Mouse (Mus musculus) stomach, postnatal 0 days (tissue): ENCODE measurements at regions not wholly inside any gene's neighbourhood (a gene's known extent, or its start where the extent isn't known, plus 50 kb on each side); places are given as distances from the start of the nearest gene placed in this dataset.
A peak's percentile ranks its signal among the peaks of the same experiment; 100 is the strongest.

Experiments used
- ATAC-seq: fragments of 200-750 bp; cut with Nextera tagmentation; 2 replicates; pipeline ENCODE4 v1.8.0; 2017; ENCODE audit not compliant: low FRiP score, low TSS enrichment
- DNase-seq: peaks from one replicate; pipeline ENCODE4 v3.0.0-alpha.2; 2016; ENCODE audit warnings: low spot score
- H3K27ac ChIP-seq: fragments of 300-500 bp; sonication (generic); replicated peaks from 2 replicates; pipeline ENCODE4 v1.5.1; 2014; ENCODE audit warnings: mild to moderate bottlenecking, control low read depth
- H3K27me3 ChIP-seq: fragments of 300-500 bp; sonication (generic); 2 replicates; pipeline ENCODE4 v1.6.1; 2014; ENCODE audit warnings: low read length; ENCODE audit not compliant: control insufficient read depth, insufficient read depth
- H3K36me3 ChIP-seq: fragments of 300-500 bp; sonication (generic); 2 replicates; pipeline ENCODE4 v1.6.1; 2014; ENCODE audit warnings: low read length, mixed read lengths; ENCODE audit not compliant: control insufficient read depth, insufficient read depth
- H3K4me1 ChIP-seq: fragments of 300-500 bp; sonication (generic); replicated peaks from 2 replicates; pipeline ENCODE4 v1.6.1; 2014; ENCODE audit warnings: antibody characterized with exemption; ENCODE audit not compliant: control insufficient read depth, insufficient read depth
- H3K4me2 ChIP-seq: fragments of 300-500 bp; sonication (generic); replicated peaks from 2 replicates; pipeline ENCODE4 v1.6.1; 2014; ENCODE audit warnings: low read depth, mild to moderate bottlenecking, control low read depth, moderate library complexity
- H3K4me3 ChIP-seq: fragments of 300-500 bp; sonication (generic); 2 replicates; pipeline ENCODE4 v1.5.1; 2014; ENCODE audit warnings: low read depth, low read length, control low read depth
- H3K9ac ChIP-seq: fragments of 300-500 bp; sonication (generic); 2 replicates; pipeline ENCODE4 v1.6.1; 2014; ENCODE audit warnings: mild to moderate bottlenecking, low read length, control low read depth, mixed read lengths
- H3K9me3 ChIP-seq: fragments of 300-500 bp; sonication (generic); 2 replicates; pipeline ENCODE4 v1.6.1; 2016; ENCODE audit warnings: low read length; ENCODE audit not compliant: control insufficient read depth
- CTCF ChIP-seq: IDR thresholded peaks from 2 replicates; pipeline ENCODE4 v1.5.1; 2016; ENCODE audit warnings: antibody characterized with exemption, low read depth, mild to moderate bottlenecking, moderate library complexity
- EP300 ChIP-seq: optimal IDR thresholded peaks from 2 replicates; pipeline ENCODE3; 2016; ENCODE audit warnings: antibody characterized with exemption
- WGBS: fragments of 180-500 bp; shearing (Covaris S2); extraction: QIAGEN DNeasy Blood & Tissue Kit; methylation state at CpG from one replicate; pipeline ENCODE4 v1.1.7; 2014; 5-methylcytosine and 5-hydroxymethylcytosine counted together

DNA sequence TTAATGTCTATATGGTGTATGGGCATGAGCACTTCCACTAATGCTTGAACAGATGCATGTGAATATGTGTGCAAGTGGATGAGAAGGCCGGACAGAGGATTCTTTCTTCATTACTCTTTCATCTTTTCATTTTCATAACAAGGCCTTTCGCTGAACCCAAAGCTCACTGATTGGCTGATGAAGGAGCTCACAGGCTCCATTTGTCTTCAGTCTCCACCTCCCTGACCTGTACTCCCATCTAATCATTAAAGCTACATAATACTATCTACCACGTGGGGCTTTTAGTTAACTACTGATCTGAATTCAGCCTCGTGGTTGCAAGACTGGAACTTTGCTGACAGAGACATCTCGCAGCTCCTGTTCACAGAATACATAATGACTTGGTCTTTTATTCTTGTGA, 992.8 kb downstream of the Olfm4 start:
- Histone ChIP-seq H3K36me3 (no peaks in the 10 kb centered on the region), H3K9ac (no peak overlapping the region), H3K27ac (no peak overlapping the region), H3K4me2 (no peak overlapping the region), H3K4me1 (no peaks in the 10 kb centered on the region), H3K4me3 (no peak overlapping the region), H3K9me3 (no peaks in the 10 kb centered on the region), H3K27me3 (no peaks in the 10 kb centered on the region)
- no peak for TF ChIP-seq CTCF
- ATAC-seq (no peak), DNase-seq (no peak)
- WGBS: 47% methylated on average over 5 of the region's 5 CpGs

DNA sequence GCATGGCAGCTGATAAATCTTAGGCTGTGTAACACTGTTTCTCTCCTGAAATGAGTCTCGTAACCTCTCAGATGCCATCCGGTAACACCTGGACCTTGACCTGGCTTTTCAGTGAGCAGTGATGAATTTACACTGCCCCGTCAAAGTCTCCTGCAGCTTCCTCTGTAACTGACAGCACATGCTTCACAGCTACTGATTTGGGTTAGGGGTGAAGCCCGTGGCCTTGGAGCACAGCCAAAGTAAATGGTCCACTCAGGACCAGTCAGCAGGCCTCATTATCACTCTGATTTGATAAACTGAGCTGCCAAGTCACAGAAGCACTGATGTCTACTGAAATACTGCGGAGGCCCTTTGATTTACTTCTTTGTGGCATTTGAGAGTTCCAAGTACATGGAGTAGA, 995.6 kb downstream of the Olfm4 start:
- H3K9ac ChIP-seq: no peak overlapping the region
- H3K9me3 ChIP-seq: no peaks in the 10 kb centered on the region
- H3K4me2 ChIP-seq: no peak overlapping the region
- DNase-seq (peak; percentile 14), ATAC-seq (no peak)
- TF ChIP-seq EP300: no peak
- TF ChIP-seq CTCF: no peak
- no peak overlapping the region for H3K4me3 ChIP-seq
- H3K27me3 ChIP-seq: no peaks in the 10 kb centered on the region
- H3K4me1 ChIP-seq: no peaks in the 10 kb centered on the region
- 28% methylated on average over 5 of the region's 5 CpGs for WGBS
- H3K27ac ChIP-seq: no peak overlapping the region
- H3K36me3 ChIP-seq: no peaks in the 10 kb centered on the region

DNA sequence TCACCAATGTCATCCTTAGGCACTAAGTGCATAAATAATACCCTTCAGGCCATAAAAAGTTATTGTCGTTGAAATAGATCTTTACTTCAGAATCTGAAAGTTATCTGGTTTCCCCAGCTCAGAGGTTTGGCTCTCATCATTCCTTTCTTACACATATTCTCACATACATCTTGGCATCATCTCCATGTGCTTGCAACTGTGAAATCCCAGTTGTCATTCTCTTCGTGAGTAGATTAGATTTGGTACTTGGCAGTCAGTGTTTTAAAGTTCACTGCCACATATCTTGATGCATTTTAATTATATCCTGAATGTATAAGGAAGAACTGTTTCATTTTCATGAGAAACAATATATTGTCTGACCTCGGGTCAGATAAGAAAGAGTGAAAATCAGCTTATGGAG, 1006.3 kb downstream of the Olfm4 start:
- H3K4me2 ChIP-seq: no peak overlapping the region
- no peaks in the 10 kb centered on the region for H3K36me3 ChIP-seq
- H3K9me3 ChIP-seq: no peaks in the 10 kb centered on the region
- no peak overlapping the region for H3K9ac ChIP-seq
- ATAC-seq (no peak), DNase-seq (no peak)
- 71% methylated on average over 3 of the region's 3 CpGs for WGBS
- TF ChIP-seq CTCF (no peak), EP300 (no peak)
- no peaks in the 10 kb centered on the region for H3K4me1 ChIP-seq
- no peaks in the 10 kb centered on the region for H3K27me3 ChIP-seq
- no peak overlapping the region for H3K27ac ChIP-seq
- H3K4me3 ChIP-seq: no peak overlapping the region

DNA sequence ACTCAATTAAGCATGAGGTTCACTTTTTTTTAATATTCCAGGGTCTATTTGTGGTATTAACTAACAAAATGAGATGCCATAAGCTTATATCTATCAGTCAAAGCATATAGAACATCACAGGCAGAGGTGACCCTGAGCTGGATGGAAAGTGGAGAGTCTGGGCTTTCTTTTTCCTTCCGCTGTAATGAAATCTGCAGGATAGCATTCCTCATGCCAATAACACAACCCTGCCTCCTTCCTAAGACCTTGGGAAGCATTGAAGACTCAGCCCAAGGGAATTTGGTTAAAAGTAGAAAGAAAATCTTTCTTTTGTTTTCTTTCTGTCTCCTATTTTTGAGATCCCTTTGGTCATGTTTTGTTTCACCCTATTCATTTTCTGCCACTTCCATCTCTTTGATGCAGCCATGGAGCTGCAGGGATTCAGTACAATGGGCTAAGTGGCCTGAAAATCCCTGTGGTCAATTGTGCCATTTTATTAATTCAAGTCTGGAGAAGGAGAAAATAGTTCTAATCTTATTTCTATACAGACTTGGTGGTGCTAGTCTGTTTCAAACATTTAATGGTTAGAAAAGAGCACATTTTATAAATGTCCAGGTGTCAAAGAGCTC, 1006.9 kb downstream of the Olfm4 start:
- no peaks in the 10 kb centered on the region for H3K27me3 ChIP-seq
- H3K4me1 ChIP-seq: no peaks in the 10 kb centered on the region
- DNase-seq (no peak), ATAC-seq (no peak)
- H3K36me3 ChIP-seq: no peaks in the 10 kb centered on the region
- no peaks in the 10 kb centered on the region for H3K9me3 ChIP-seq
- H3K27ac ChIP-seq: no peak overlapping the region
- H3K4me2 ChIP-seq: no peak overlapping the region
- no peak overlapping the region for H3K4me3 ChIP-seq
- TF ChIP-seq CTCF: no peak
- TF ChIP-seq EP300: no peak
- WGBS: 96% methylated on average over 1 of the region's 1 CpGs
- H3K9ac ChIP-seq: no peak overlapping the region

DNA sequence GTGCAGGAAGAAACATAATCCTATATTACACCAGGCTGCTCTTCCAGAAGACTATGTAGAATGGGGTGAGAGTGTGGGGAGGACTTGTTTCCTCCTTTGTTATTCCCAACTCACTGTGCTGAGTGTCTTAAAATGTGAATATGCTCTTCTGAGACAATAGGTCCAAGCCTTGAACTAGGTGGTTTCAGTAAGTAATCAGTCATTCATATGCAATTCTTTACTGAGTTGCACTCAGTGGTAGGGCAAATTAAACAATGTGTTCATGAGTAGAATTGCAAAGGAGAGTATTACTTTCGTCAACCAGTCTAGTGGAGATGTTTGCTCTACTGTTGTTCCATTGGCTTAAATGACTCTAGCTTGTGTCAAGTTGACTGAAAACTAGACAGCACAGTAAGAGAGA, 1015.1 kb downstream of the Olfm4 start:
- TF ChIP-seq EP300 (no peak), CTCF (no peak)
- Histone ChIP-seq H3K4me2 (no peak overlapping the region), H3K27ac (no peak overlapping the region), H3K36me3 (no peaks in the 10 kb centered on the region), H3K4me3 (no peak overlapping the region), H3K4me1 (no peaks in the 10 kb centered on the region), H3K9ac (no peak overlapping the region), H3K27me3 (no peaks in the 10 kb centered on the region), H3K9me3 (no peaks in the 10 kb centered on the region)
- DNase-seq (no peak), ATAC-seq (no peak)
- whole genome bisulfite sequencing: 71% methylated on average over 1 of the region's 1 CpGs

DNA sequence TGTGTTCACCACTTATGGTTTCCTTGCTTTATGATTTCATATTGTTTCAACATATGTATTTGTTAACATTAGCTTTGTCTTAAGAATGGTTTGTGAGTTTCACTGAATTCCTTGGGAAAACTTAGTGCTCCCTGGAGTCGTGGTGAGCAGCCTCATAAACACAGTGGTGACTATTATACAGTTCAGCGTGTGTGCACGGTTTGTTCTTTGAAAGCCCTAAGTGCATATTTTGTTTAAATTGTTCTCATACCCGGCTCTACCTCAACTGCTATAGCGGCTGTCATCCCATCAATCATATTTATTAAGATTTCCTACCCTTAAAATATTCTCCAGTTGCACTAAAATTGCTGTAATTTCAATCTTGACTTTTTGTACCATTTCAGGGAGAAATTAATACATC, 1029.3 kb downstream of the Olfm4 start:
- Histone ChIP-seq H3K4me1 (no peaks in the 10 kb centered on the region), H3K36me3 (no peaks in the 10 kb centered on the region), H3K4me2 (no peak overlapping the region), H3K4me3 (no peak overlapping the region), H3K9me3 (no peaks in the 10 kb centered on the region), H3K27me3 (no peaks in the 10 kb centered on the region), H3K27ac (no peak overlapping the region), H3K9ac (no peak overlapping the region)
- WGBS: 35% methylated on average over 5 of the region's 5 CpGs
- TF ChIP-seq CTCF: no peak
- TF ChIP-seq EP300: no peak
- DNase-seq (no peak), ATAC-seq (no peak)
